Mouse (Mus musculus): ENCODE results near the gene Myo1b. TPM values are rescaled to one million over a fixed set of nuclear protein-coding genes. Genes with fewer than 3 reads are reported as not detected.

Myo1b gene
- polyA plus RNA-seq, 1 experiment: 4.4 TPM

GRCm38 (mm10) chr1:51710831-51711230 lies 205.0 kb downstream of the Myo1b start:
- Histone ChIP-seq H3K4me3 (ENCODE audit: insufficient read depth, low read depth, low read length) (no peak overlapping the region), H3K4me1 (ENCODE audit: control insufficient read depth, insufficient read depth, insufficient read length, low read length) (no peaks in the 10 kb centered on the region), H3K27ac (replicated peaks; ENCODE audit: low read depth, low read length) (no peak overlapping the region)

GRCm38 (mm10) chr1:51706106-51706505 lies 209.8 kb downstream of the Myo1b start:
- H3K4me1 ChIP-seq (ENCODE audit: control insufficient read depth, insufficient read depth, insufficient read length, low read length): no peaks in the 10 kb centered on the region
- H3K4me3 ChIP-seq (ENCODE audit: insufficient read depth, low read depth, low read length): no peak overlapping the region
- no peak overlapping the region for H3K27ac ChIP-seq (replicated peaks; ENCODE audit: low read depth, low read length)

DNA sequence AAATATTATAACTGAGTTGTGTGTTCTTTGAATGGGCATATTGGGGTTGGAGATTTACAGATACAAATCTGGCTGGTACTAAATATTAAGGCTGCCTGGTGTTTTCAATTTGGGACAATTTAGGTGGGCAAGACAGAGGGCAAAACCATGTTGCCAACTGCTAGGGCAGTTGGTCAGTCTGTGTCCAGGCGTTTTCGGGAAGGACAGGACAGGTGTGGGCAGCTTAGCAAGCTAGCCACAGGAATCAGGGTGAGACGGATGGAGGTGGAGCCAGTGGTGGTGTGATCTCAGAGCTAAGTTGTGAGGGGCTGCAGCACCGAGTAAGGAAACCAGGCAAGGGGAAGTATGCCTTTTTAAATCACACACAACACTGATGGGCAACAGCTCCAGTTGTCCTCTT lies 211.3 kb downstream of the Myo1b start:
- Histone ChIP-seq H3K4me3 (ENCODE audit: insufficient read depth, low read depth, low read length) (no peak overlapping the region), H3K27ac (replicated peaks; ENCODE audit: low read depth, low read length) (no peak overlapping the region), H3K4me1 (ENCODE audit: control insufficient read depth, insufficient read depth, insufficient read length, low read length) (no peaks in the 10 kb centered on the region)

Other genes starting within 250 kb of the Myo1b start
- 0.52 TPM in 1 of 2 replicates, not detected in the other for gene Stat4, start 71.1 kb upstream of the Myo1b start, polyA plus RNA-seq (2012; ENCODE audit: insufficient read depth, insufficient read length, missing spikeins)
- gene Stat1, start 203.4 kb upstream of the Myo1b start, polyA plus RNA-seq (2012; ENCODE audit: insufficient read depth, insufficient read length, missing spikeins): 46.2 and 49.0 TPM in 2 replicates